20 mouse cellular contexts compared by ENCODE assay signal in genomic region chr9:72781466-72781865, GRCm38 (mm10). TPM values are rescaled to one million over a fixed set of nuclear protein-coding genes. Genes with fewer than 3 reads are reported as not detected.
A peak's percentile ranks its signal among the peaks of the same experiment; 100 is the strongest.
DNase-seq lines count a peak whose midpoint lies in the region; ATAC-seq and TF ChIP-seq lines count a peak whose summit lies in the region.
"Had no signal": no experiment of that assay in that cellular context is flagged by ENCODE, and none has a peak within 500 bp of the region (broad histone marks: within the 10 kb centered on the region; RNA-seq: fewer than 3 reads in every experiment).

No protein-coding gene starts in this region.

- no peaks in the 10 kb centered on the region for H3K9me3 ChIP-seq in forebrain, embryonic 10.5 days
- H3K9me3 ChIP-seq in forebrain, embryonic 14.5 days (replicated peaks; ENCODE audit: control insufficient read depth, low read length) = no peaks in the 10 kb centered on the region
- no peaks in the 10 kb centered on the region for H3K9me3 ChIP-seq in hindbrain, embryonic 10.5 days
- no peaks in the 10 kb centered on the region for H3K9me3 ChIP-seq in hindbrain, embryonic 13.5 days
- H3K9me3 ChIP-seq in MEL (replicated peaks; ENCODE audit: insufficient read depth, low read length) = no peaks in the 10 kb centered on the region
- H3K9me3 ChIP-seq in embryonic facial prominence, embryonic 14.5 days (ENCODE audit: control insufficient read depth, low read length) = no peaks in the 10 kb centered on the region
- no peaks in the 10 kb centered on the region for H3K9me3 ChIP-seq in midbrain, postnatal 0 days (ENCODE audit: low read length)
- H3K9me3 ChIP-seq: forebrain, embryonic 12.5 days; neural tube, embryonic 13.5 days had no signal

- no peak for TF ChIP-seq RAD21 in MEL (IDR thresholded peaks at IDR 0.05; ENCODE audit: low read depth, low read length)

- H3K4me2 ChIP-seq in forebrain, embryonic 14.5 days (ENCODE audit: low read length) = no peak overlapping the region
- no peak overlapping the region for H3K4me2 ChIP-seq in hindbrain, embryonic 13.5 days
- 0 out of 2 replicates have a peak overlapping the region, but pooled peaks have one; percentile 12 for H3K4me2 ChIP-seq in embryonic facial prominence, embryonic 14.5 days (ENCODE audit: low read depth, low read length)
- H3K4me2 ChIP-seq in midbrain, postnatal 0 days (ENCODE audit: low read depth, low read length, poor library complexity, severe bottlenecking) = no peak overlapping the region
- H3K4me2 ChIP-seq: forebrain, embryonic 12.5 days; neural tube, embryonic 13.5 days had no signal

- 63% methylated on average over 4 of the region's 4 CpGs for WGBS in forebrain, embryonic 10.5 days
- 69% methylated on average over 4 of the region's 4 CpGs for WGBS in forebrain, embryonic 14.5 days
- WGBS in hindbrain, embryonic 10.5 days = 45% methylated on average over 4 of the region's 4 CpGs
- 50% methylated on average over 4 of the region's 4 CpGs for WGBS in hindbrain, embryonic 13.5 days
- 37% methylated on average over 4 of the region's 4 CpGs for WGBS in embryonic facial prominence, embryonic 14.5 days
- 62% methylated on average over 4 of the region's 4 CpGs for WGBS in midbrain, postnatal 0 days

- no peak overlapping the region for H3K4me3 ChIP-seq in forebrain, embryonic 10.5 days
- H3K4me3 ChIP-seq in forebrain, embryonic 14.5 days (ENCODE audit: low read depth, low read length) = no peak overlapping the region
- H3K4me3 ChIP-seq in hindbrain, embryonic 10.5 days = no peak overlapping the region
- no peak overlapping the region for H3K4me3 ChIP-seq in hindbrain, embryonic 13.5 days
- peak overlapping the region; percentile 17 to 33 for H3K4me3 ChIP-seq in MEL (ENCODE audit: control insufficient read depth in 1 of 2, insufficient read depth in 1 of 2, low read depth in 2 of 2, low read length in 2 of 2)
- H3K4me3 ChIP-seq in embryonic facial prominence, embryonic 14.5 days (ENCODE audit: low read depth, low read length) = no peak overlapping the region
- no peak overlapping the region for H3K4me3 ChIP-seq in midbrain, postnatal 0 days (ENCODE audit: low read depth, low read length)
- H3K4me3 ChIP-seq: forebrain, embryonic 12.5 days; neural tube, embryonic 13.5 days had no signal

- TF ChIP-seq CTCF in MEL (IDR thresholded peaks at IDR 0.05 in 2 of 3, conservative IDR thresholded peaks at IDR 0.05 in 1 of 3; ENCODE audit: control insufficient read depth in 1 of 3, insufficient read depth in 1 of 3, low read depth in 2 of 3, low read length in 3 of 3, poor library complexity in 1 of 3, severe bottlenecking in 1 of 3) = no peak
- TF ChIP-seq CTCF in midbrain, postnatal 0 days (IDR thresholded peaks at IDR 0.05) = no peak

- H3K9ac ChIP-seq in forebrain, embryonic 14.5 days (ENCODE audit: low read length) = no peak overlapping the region
- H3K9ac ChIP-seq in hindbrain, embryonic 13.5 days = no peak overlapping the region
- peak overlapping the region; percentile 1; the same call in 1 of the 2 replicates for H3K9ac ChIP-seq in MEL (ENCODE audit: control insufficient read depth, low read depth, low read length, poor library complexity, severe bottlenecking)
- H3K9ac ChIP-seq in embryonic facial prominence, embryonic 14.5 days (ENCODE audit: low read depth, low read length) = no peak overlapping the region
- H3K9ac ChIP-seq in midbrain, postnatal 0 days (replicated peaks; ENCODE audit: low read length, poor library complexity, severe bottlenecking) = no peak overlapping the region
- H3K9ac ChIP-seq: forebrain, embryonic 12.5 days; liver, embryonic 14.5 days; neural tube, embryonic 13.5 days had no signal

- DNase-seq in forebrain, embryonic 10.5 days (ENCODE audit: extremely low spot score, low spot score) = no peak
- no peak for DNase-seq in forebrain, embryonic 14.5 days (ENCODE audit: low spot score)
- DNase-seq in hindbrain, embryonic 10.5 days (ENCODE audit: low spot score) = no peak
- DNase-seq in MEL (ENCODE audit: low read depth, low spot score) = peak; percentile 49
- DNase-seq in embryonic facial prominence, embryonic 14.5 days (ENCODE audit: low spot score) = no peak
- DNase-seq in midbrain, postnatal 0 days (ENCODE audit: low spot score) = no peak
- DNase-seq: adrenal gland, postnatal 10 days; cerebellum, adult 11 months; cerebellum, postnatal 25 days; gastrocnemius, postnatal 14 days; right cerebral cortex, postnatal 14 days had no signal

- no peak for TF ChIP-seq POLR2A in MEL (IDR thresholded peaks at IDR 0.05; ENCODE audit: control insufficient read depth in 1 of 2, insufficient read depth in 1 of 2, low read depth in 1 of 2, low read length in 2 of 2, poor library complexity in 1 of 2)

- no peak for TF ChIP-seq EP300 in MEL (IDR thresholded peaks at IDR 0.05; ENCODE audit: low read depth in 1 of 2, low read length in 2 of 2)

- H3K27ac ChIP-seq in forebrain, embryonic 10.5 days = peak overlapping the region; percentile 16; the same call in 1 of the 2 replicates
- H3K27ac ChIP-seq in forebrain, embryonic 14.5 days (ENCODE audit: low read depth, low read length) = no peak overlapping the region
- H3K27ac ChIP-seq in hindbrain, embryonic 10.5 days = peak overlapping the region; percentile 35
- H3K27ac ChIP-seq in hindbrain, embryonic 13.5 days = no peak overlapping the region
- no peak overlapping the region for H3K27ac ChIP-seq in MEL (ENCODE audit: control insufficient read depth, low read depth, low read length)
- no peak overlapping the region; the same call in 1 of the 2 replicates for H3K27ac ChIP-seq in embryonic facial prominence, embryonic 14.5 days (replicated peaks; ENCODE audit: low read depth, low read length)
- H3K27ac ChIP-seq in midbrain, postnatal 0 days (ENCODE audit: low read depth, low read length) = no peak overlapping the region
- H3K27ac ChIP-seq: forebrain, embryonic 12.5 days; liver, embryonic 14.5 days; neural tube, embryonic 13.5 days had no signal

- H3K79me2 ChIP-seq in MEL (ENCODE audit: control insufficient read depth, insufficient read depth, low read length, poor library complexity) = no peaks in the 10 kb centered on the region

- no peaks in the 10 kb centered on the region; the same call in 1 of the 2 replicates for H3K27me3 ChIP-seq in forebrain, embryonic 10.5 days (ENCODE audit: poor library complexity, severe bottlenecking)
- H3K27me3 ChIP-seq in forebrain, embryonic 14.5 days (replicated peaks; ENCODE audit: control insufficient read depth, insufficient read depth, low read length) = no peaks in the 10 kb centered on the region
- H3K27me3 ChIP-seq in hindbrain, embryonic 10.5 days (ENCODE audit: insufficient read depth, poor library complexity, severe bottlenecking) = no peaks in the 10 kb centered on the region
- H3K27me3 ChIP-seq in hindbrain, embryonic 13.5 days = no peaks in the 10 kb centered on the region
- no peaks in the 10 kb centered on the region; a peak in 1 of 4 replicates for H3K27me3 ChIP-seq in MEL (ENCODE audit: control insufficient read depth in 1 of 2, insufficient read depth in 2 of 2, low read length in 2 of 2)
- no peaks in the 10 kb centered on the region for H3K27me3 ChIP-seq in embryonic facial prominence, embryonic 14.5 days (replicated peaks; ENCODE audit: control insufficient read depth, insufficient read depth, low read length)
- no peaks in the 10 kb centered on the region for H3K27me3 ChIP-seq in midbrain, postnatal 0 days (ENCODE audit: insufficient read depth, low read length)
- H3K27me3 ChIP-seq: neural tube, embryonic 13.5 days had no signal

- ATAC-seq in forebrain, embryonic 14.5 days = no peak
- ATAC-seq in hindbrain, embryonic 13.5 days (ENCODE audit: low FRiP score) = no peak
- no peak for ATAC-seq in embryonic facial prominence, embryonic 14.5 days (ENCODE audit: low read depth)
- no peak for ATAC-seq in monocyte, adult 5-6 weeks (replicated peaks; ENCODE audit: insufficient number of reproducible peaks, low FRiP score, low TSS enrichment, poor library complexity, severe bottlenecking)
- no peak for ATAC-seq in midbrain, postnatal 0 days (ENCODE audit: low FRiP score)
- ATAC-seq: inflammation-experienced regulatory T-cells, adult 6 months; lung, postnatal 0 days; midbrain, embryonic 16.5 days had no signal

- no peaks in the 10 kb centered on the region for H3K36me3 ChIP-seq in forebrain, embryonic 10.5 days (replicated peaks)
- H3K36me3 ChIP-seq in forebrain, embryonic 14.5 days (ENCODE audit: control insufficient read depth, insufficient read depth, low read length) = no peaks in the 10 kb centered on the region
- H3K36me3 ChIP-seq in hindbrain, embryonic 10.5 days = no peaks in the 10 kb centered on the region
- no peaks in the 10 kb centered on the region for H3K36me3 ChIP-seq in hindbrain, embryonic 13.5 days
- H3K36me3 ChIP-seq in MEL (ENCODE audit: control insufficient read depth in 1 of 2, insufficient read depth in 2 of 2, low read length in 2 of 2) = peaks cover 0 to 6% of the 10 kb centered on the region in 2 experiments; a peak in 2 of 4 replicates
- no peaks in the 10 kb centered on the region for H3K36me3 ChIP-seq in embryonic facial prominence, embryonic 14.5 days (ENCODE audit: control insufficient read depth, insufficient read depth, low read length)
- no peaks in the 10 kb centered on the region for H3K36me3 ChIP-seq in midbrain, postnatal 0 days (ENCODE audit: insufficient read depth, low read length)
- H3K36me3 ChIP-seq: forebrain, embryonic 12.5 days; neural tube, embryonic 13.5 days had no signal

- peaks cover 36% of the 10 kb centered on the region for H3K4me1 ChIP-seq in forebrain, embryonic 10.5 days
- no peaks in the 10 kb centered on the region for H3K4me1 ChIP-seq in forebrain, embryonic 14.5 days (ENCODE audit: control insufficient read depth, insufficient read depth, low read length)
- peaks cover 36% of the 10 kb centered on the region for H3K4me1 ChIP-seq in hindbrain, embryonic 10.5 days (replicated peaks)
- peaks cover 19% of the 10 kb centered on the region for H3K4me1 ChIP-seq in hindbrain, embryonic 13.5 days (replicated peaks)
- H3K4me1 ChIP-seq in MEL (ENCODE audit: control insufficient read depth in 1 of 2, insufficient read depth in 2 of 2, low read length in 2 of 2) = peaks cover 3 to 14% of the 10 kb centered on the region in 2 experiments
- peaks cover 13% of the 10 kb centered on the region for H3K4me1 ChIP-seq in embryonic facial prominence, embryonic 14.5 days (ENCODE audit: control insufficient read depth, insufficient read depth, low read length)
- H3K4me1 ChIP-seq in midbrain, postnatal 0 days (ENCODE audit: insufficient read depth, low read length) = no peaks in the 10 kb centered on the region

RNA-seq across cellular contexts. Expression of gene Prtg, which starts 25.2 kb away (rescaled TPM):
- 10.1 and 11.5 TPM in 2 replicates for polyA plus RNA-seq in forebrain, embryonic 10.5 days (2016; fragmentation: Nextera tagmentation; extraction: Ambion mirVana)
- polyA plus RNA-seq in forebrain, embryonic 14.5 days (2014; fragmentation: Nextera tagmentation; extraction: Ambion mirVana) = 0.36 TPM in 2 replicates
- 7.6 and 19.9 TPM in 2 replicates for polyA plus RNA-seq in hindbrain, embryonic 10.5 days (2016; fragmentation: Nextera tagmentation; extraction: Ambion mirVana)
- polyA plus RNA-seq in hindbrain, embryonic 13.5 days (2015; fragmentation: Nextera tagmentation; extraction: Ambion mirVana) = 0.72 and 0.74 TPM in 2 replicates
- not detected in 2 replicates for total RNA-seq in MEL (2012; rRNA removed)
- polyA plus RNA-seq in MEL (2012; ENCODE audit: insufficient read depth in 1 of 2, insufficient read length in 2 of 2, low read depth in 1 of 2, low replicate concordance in 2 of 2, missing spikeins in 1 of 2) = not detected
- polyA plus RNA-seq in embryonic facial prominence, embryonic 14.5 days (2014; fragmentation: Nextera tagmentation; extraction: Ambion mirVana) = 1.3 and 1.4 TPM in 2 replicates
- not detected in 3 replicates for total RNA-seq in monocyte, adult 5-6 weeks (2017)
- total RNA-seq in midbrain, postnatal 0 days (2014; rRNA removed) = 0.66 and 0.93 TPM in 2 replicates
- polyA plus RNA-seq in midbrain, postnatal 0 days (2015; fragmentation: Nextera tagmentation; extraction: Ambion mirVana) = 0.25 and 0.32 TPM in 2 replicates
- total RNA-seq: megakaryocyte-erythroid progenitor cell, adult 5-6 weeks had no signal

Comparison
In these comparisons a context has a peak if more than half of its experiments do, and no peak if none do; other contexts are left out.
1. H3K27ac ChIP-seq: peak in forebrain, embryonic 10.5 days (single experiment) and hindbrain, embryonic 10.5 days (single experiment); none in forebrain, embryonic 14.5 days (single experiment), hindbrain, embryonic 13.5 days (single experiment), MEL (single experiment), embryonic facial prominence, embryonic 14.5 days (single experiment) and midbrain, postnatal 0 days (single experiment).
2. H3K4me3 ChIP-seq: peak in MEL (2 of 2); none in forebrain, embryonic 10.5 days (single experiment), forebrain, embryonic 14.5 days (single experiment), hindbrain, embryonic 10.5 days (single experiment), hindbrain, embryonic 13.5 days (single experiment), embryonic facial prominence, embryonic 14.5 days (single experiment) and midbrain, postnatal 0 days (single experiment).